Mouse (Mus musculus) bone marrow, adult 2 months (tissue): ENCODE results near the gene Adamts20. TPM values are rescaled to one million over a fixed set of nuclear protein-coding genes. Genes with fewer than 3 reads are reported as not detected.

Source experiments
- H3K27ac ChIP-seq: fragments of 200-500 bp; 2 replicates; pipeline ENCODE4 v1.5.1; 2012; ENCODE audit warnings: low read depth, mild to moderate bottlenecking, control low read depth, inconsistent platforms, low read length; ENCODE audit not compliant: control insufficient read depth, poor library complexity, insufficient read depth
- H3K4me1 ChIP-seq: fragments of 200-500 bp; 2 replicates; pipeline ENCODE4 v1.6.1; 2011; ENCODE audit warnings: low read length; ENCODE audit not compliant: control insufficient read depth, insufficient read depth
- H3K4me3 ChIP-seq: fragments of 200-500 bp; replicated peaks from 2 replicates; pipeline ENCODE3; 2011; ENCODE audit warnings: mild to moderate bottlenecking, low read depth, low read length, control low read depth; ENCODE audit not compliant: control insufficient read depth
- CTCF ChIP-seq: fragments of 200-500 bp; IDR thresholded peaks from 2 replicates; pipeline ENCODE4 v1.5.1; 2011; ENCODE audit warnings: low read length, control low read depth; ENCODE audit not compliant: control insufficient read depth, insufficient read depth
- POLR2A ChIP-seq: fragments of 200-500 bp; IDR thresholded peaks from 2 replicates; pipeline ENCODE4 v1.6.1; 2011; ENCODE audit warnings: low read depth, mild to moderate bottlenecking, control low read depth, low read length, borderline replicate concordance; ENCODE audit not compliant: control insufficient read depth
- WGBS: fragments of 180-500 bp; shearing (Covaris S2); methylation state at CpG from one replicate; pipeline ENCODE4 v1.1.7; 2018; 5-methylcytosine and 5-hydroxymethylcytosine counted together
- polyA plus RNA-seq: library from polyadenylated mRNA; stranded (reverse); fragments of >200 nt; gene quantifications from 2 replicates; pipeline ENCODE4 v1.2.4, GENCODE M21; 2011; ENCODE audit warnings: low replicate concordance; ENCODE audit not compliant: missing spikeins, insufficient read depth, insufficient read length

The Adamts20 gene
- polyA plus RNA-seq, 1 experiment = not detected

DNA sequence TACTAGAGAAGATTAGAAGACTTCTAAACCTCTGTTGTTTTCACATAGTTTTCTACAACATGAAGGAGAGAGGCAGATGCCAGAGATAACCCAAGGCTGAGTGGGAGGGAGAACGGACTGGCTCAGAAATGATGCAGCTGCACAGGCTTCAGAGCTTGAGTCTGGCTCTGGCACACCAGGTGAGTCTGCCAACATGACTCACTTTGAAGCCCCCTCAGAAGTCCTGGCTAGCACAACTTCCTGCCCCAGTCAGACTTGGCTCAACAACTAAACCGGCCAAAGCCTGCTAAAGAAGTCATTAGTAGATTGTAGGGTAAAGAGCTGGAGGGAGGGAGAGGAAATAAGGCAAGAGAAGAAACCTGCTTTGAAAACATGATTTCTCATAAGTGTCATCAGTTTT lies 230.0 kb downstream of the Adamts20 start:
- no peak overlapping the region for H3K27ac ChIP-seq
- WGBS = 70% methylated on average over 2 of the region's 2 CpGs
- no peak for TF ChIP-seq POLR2A
- no peak for TF ChIP-seq CTCF
- no peaks in the 10 kb centered on the region for H3K4me1 ChIP-seq
- no peak overlapping the region for H3K4me3 ChIP-seq

DNA sequence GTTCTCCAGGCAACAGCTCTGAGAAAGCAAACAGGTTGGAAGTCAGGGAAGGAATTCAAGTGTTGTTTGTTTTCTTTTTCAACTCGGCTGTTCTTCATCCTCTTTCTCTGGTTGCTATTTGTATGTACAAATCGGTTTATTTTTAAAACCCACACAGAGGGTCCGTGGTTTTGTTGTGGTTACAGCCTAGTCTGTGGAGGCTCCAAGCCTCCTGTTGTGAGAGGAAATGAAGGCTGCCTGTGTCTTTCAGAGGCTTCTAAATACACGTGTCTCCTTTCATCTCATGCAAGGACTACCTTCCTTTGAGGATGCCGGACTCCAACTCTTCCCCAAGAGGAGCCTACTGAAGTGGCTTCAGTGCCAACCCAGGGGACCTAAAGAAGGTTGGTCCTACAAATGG lies 234.0 kb downstream of the Adamts20 start:
- no peak overlapping the region for H3K4me3 ChIP-seq
- peaks cover 2% of the 10 kb centered on the region for H3K4me1 ChIP-seq
- no peak for TF ChIP-seq POLR2A
- TF ChIP-seq CTCF = no peak
- H3K27ac ChIP-seq = no peak overlapping the region
- 5% methylated on average over 5 of the region's 5 CpGs for WGBS

DNA sequence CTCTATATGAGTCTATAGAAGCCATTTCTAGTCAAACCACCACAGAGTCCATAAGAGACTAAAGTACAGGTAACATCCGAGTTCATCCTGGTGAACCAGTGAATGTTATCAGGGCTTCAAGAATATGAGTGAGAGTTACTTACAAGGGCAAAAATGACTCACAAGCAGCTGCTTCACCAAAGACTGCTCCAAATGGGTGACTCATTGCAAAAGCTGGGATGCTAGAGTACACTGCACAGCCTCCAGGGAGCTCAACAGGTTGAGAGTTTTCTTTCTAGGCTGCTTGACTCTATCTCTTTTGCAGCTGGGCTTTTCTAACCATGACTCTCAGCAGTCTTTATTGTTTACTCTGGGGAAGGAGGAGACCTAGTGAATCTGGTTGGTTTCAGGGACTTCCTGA lies 237.8 kb downstream of the Adamts20 start:
- Histone ChIP-seq H3K27ac (no peak overlapping the region), H3K4me3 (no peak overlapping the region), H3K4me1 (peaks cover 2% of the 10 kb centered on the region)
- WGBS = 70% methylated on average over 1 of the region's 1 CpGs
- no peak for TF ChIP-seq CTCF

DNA sequence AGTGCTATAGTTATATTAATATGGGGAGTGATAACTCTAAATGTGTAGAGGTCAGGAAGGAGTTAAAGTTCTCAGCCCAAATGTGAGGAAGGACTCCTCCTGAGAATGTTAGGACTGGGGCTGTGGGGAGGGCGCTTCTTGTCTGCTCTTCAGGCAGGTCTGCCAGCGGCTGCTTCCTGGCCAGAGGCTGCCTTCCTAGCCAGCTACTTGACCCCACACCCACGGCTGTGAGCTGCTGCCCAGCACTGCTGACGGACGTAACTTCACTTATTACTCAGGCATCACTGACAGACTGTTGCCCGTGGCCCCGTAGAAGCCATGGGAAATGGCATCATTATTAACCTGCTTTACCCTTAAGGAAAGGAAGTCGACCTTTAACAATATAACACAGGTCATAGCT lies 242.1 kb downstream of the Adamts20 start:
- no peak for TF ChIP-seq POLR2A
- no peak for TF ChIP-seq CTCF
- no peaks in the 10 kb centered on the region for H3K4me1 ChIP-seq
- no peak overlapping the region for H3K4me3 ChIP-seq
- H3K27ac ChIP-seq = no peak overlapping the region
- WGBS = 12% methylated on average over 8 of the region's 8 CpGs

DNA sequence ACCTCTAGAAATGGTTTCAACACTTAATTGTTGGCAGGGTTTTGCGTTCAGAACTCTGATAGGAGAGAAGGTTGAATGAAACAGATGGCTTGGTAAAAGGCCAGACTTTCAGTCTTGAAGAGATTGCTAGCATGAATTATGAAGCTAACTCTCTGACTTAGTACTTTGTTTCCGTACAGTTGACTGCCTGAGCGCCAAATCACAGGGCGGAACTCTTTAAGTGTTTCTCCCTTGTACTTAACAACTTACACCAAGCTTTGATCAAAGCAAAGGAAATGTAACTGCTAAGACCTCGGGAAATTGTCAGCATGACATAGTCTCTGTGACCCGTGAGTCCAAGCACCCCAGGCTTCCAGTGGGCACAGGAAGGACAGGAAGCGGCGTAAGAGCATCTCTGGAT lies 244.5 kb downstream of the Adamts20 start:
- TF ChIP-seq CTCF = no peak
- no peak for TF ChIP-seq POLR2A
- 73% methylated on average over 8 of the region's 8 CpGs for WGBS
- Histone ChIP-seq H3K4me3 (no peak overlapping the region), H3K4me1 (no peaks in the 10 kb centered on the region), H3K27ac (no peak overlapping the region)

Other genes starting within 250 kb of the Adamts20 start
- 0.68 and 1.4 TPM in 2 replicates for gene Pus7l, start 78.1 kb upstream of the Adamts20 start, polyA plus RNA-seq
- 4.8 and 11.4 TPM in 2 replicates for gene Irak4, start 78.2 kb upstream of the Adamts20 start, polyA plus RNA-seq
- 10.3 and 12.9 TPM in 2 replicates for gene Twf1, start 124.5 kb upstream of the Adamts20 start, polyA plus RNA-seq
- gene Tmem117, start 163.8 kb upstream of the Adamts20 start, polyA plus RNA-seq = 0.72 and 2.0 TPM in 2 replicates